Mouse (Mus musculus) olfactory bulb, adult 2 months (tissue): ENCODE data around the gene Hcn4.

Experiments
- CTCF ChIP-seq: fragments of 200-500 bp; IDR thresholded peaks from 2 replicates; pipeline ENCODE4 v1.5.1; 2012; ENCODE audit warnings: low read depth, mild to moderate bottlenecking, low read length, moderate library complexity; ENCODE audit not compliant: insufficient read depth
- POLR2A ChIP-seq: fragments of 200-500 bp; IDR thresholded peaks from 2 replicates; pipeline ENCODE4 v1.6.1; 2012; ENCODE audit warnings: mild to moderate bottlenecking, low read depth, low read length, moderate library complexity; ENCODE audit not compliant: insufficient read depth

DNA sequence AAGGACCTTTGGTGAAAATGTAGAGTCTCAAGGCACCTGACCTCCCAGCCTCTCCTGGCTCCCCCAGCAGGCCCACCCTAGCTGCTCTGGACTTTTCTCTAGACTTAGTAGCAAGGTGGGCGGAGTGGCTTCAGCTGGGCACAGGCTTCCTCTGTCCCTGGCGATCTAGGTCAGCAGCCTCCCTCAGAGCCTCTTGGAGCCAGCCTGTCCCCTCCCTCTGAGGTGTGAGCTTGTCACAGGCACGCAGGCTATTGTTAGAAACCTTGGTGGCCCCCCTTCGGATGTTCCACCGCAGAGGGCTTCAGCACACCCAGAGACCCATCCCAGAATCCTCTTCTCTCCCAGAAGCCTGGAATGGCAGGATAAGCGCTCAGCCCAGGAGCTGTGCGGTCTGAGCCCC is 24.5 kb downstream of the Hcn4 start:
- TF ChIP-seq CTCF (no peak), POLR2A (no peak)
